Mouse (Mus musculus) heart, postnatal 14 days (tissue): Measurements from ENCODE around the gene Mrps23. TPM values are rescaled to one million over a fixed set of nuclear protein-coding genes. Genes with fewer than 3 reads are reported as not detected.
A peak's percentile ranks its signal among the peaks of the same experiment; 100 is the strongest.
"Not testable (repeated sequence)": the region's sequence is repeated elsewhere in the genome, so short reads cannot be mapped to it uniquely, and the experiment has no call there.

Source experiments
- DNase-seq, 2 experiments: peaks; one replicate each; pipeline ENCODE4 v3.0.0; 2021 to 2022
- intact Hi-C: fragments of 180-260 bp; cut with DNase I; formaldehyde crosslinking; loops from one replicate; pipeline ENCODE4 v1.15.1; 2025
- total RNA-seq, 2 experiments: library from RNA; stranded (reverse); gene quantifications; 2 replicates each; pipeline ENCODE4 v1.2.3; 2021

Mrps23 gene
- total RNA-seq, 2 experiments from 2014 or later = 226 to 277 TPM

DNA sequence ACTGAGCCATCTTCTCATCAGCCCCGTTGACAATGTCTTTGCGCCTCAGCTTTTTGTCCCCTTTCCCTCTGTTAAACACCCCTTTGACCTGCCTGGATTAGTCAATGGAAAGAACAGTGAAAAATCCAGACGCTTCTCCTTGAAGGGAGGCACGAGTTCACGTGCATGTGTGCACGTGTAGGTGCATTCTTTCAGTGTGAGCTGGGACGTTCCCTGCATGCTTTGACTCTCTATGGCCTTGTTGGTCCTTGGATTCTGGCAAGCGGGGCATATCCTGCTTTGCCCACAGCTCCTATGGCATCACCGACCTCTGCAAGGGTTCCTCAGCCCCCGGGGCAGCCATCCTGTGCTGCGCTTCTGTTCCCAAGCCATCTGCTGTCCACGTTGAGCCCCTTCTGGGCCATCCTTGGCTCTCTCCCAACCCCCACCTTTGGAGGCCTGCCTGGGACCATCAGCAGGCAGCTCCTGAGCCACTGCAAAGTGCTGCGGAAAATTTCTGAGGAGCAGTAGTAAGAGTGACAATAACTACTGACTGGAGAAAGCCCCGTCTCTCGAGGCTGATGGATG is 32.2 kb upstream of the Mrps23 start:
- no peak for DNase-seq
- intact Hi-C loops = no loop called here

DNA sequence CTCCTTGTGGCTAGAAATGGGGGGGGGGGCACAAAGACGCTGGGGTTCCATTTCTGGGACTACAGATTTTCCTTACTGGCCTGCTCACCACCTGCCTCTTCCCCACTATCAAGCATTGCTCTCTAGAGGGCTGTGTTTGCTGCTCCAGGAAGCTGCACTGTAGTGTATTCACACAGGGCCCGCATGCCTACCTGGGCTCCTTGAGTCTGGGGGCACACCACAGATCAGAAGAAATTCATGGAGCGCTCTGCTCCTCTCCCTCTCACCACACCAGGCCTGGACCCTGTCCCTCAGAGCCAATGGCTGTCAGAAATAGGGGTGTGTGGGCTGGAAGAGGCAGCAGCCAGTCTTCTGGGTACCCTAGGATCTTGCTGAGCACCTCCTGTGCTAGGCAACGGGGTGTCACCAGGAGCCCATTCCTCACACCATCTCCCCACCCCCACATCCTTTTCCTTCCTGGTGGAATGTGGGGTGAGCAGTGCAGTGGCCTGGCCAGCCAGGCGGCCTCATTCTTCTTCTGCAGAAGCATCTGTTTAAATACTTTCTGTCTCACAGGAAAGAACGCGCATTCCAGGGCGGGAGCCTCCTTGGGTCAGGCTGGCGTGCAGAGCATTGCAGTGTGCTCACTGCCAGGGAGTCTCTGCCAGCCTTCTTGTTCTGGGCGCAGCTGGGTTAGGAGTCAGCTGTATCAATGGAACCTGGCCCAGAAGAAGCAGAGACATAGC is 31.4 kb upstream of the Mrps23 start:
- intact Hi-C loops = no loop called here
- DNase-seq = peak; percentile 67 to 74

DNA sequence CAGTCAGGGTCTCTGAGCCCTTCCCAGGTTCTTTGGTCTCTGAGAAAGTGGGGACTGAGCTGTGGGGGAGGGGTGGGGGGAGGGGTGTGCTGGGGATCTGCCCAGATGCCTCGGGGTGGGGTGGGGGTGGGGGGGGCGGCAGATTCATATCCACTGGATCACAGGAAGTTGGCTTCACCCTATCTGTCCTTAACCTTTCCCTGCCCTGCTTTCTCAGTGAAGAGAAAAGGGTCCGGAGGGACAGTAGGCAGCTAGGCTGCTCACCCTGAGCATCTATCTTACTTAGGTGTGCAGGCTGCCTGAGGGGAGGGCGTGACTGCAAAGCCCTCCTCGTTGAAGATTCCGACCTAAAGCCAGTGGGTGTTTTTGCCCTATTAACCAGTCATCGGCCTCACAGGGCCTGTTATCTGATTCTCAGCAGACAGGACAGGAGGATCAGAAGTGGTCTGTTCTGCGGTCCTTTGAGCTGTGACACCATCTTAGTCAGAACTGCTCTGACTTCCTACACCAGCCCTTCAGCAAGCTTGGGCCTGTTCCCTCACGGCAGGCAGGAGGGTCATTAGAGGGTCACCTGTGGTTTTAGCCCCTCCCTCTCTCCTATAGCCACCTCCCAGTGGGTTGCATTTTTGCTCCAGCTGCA is 30.7 kb upstream of the Mrps23 start:
- DNase-seq = no peak
- intact Hi-C loops = no loop called here

DNA sequence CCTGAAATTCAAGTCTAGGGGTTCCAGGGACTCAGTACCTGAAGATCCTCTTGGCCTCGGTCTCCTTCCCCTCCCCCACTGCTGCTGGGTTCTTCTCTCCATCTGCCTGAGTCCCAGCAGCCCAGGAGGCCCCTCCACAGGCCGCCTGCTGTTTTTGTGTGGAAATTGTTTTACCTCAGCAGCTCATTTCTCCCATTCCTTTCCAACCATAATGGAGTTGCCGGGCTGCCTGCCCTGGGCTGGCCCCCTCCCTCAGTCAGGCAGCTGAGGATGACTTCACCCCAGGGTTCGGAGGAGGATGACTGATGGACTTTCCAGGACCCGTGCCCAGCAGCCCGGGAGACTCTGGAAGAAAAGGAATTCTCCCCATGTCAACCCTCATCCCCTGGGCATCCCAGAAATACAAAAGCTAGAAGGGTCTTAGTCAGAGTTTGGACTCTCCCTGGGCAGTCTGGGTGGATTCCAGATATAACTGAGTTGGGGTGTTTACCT is 23.7 kb upstream of the Mrps23 start:
- DNase-seq = peak in 1 of 2 experiments; percentile 69
- intact Hi-C loops = loop anchor here (2.0 to 5.0 kb wide), 2 partner anchors 16 to 63 kb away; no protein-coding TSS in a partner anchor

DNA sequence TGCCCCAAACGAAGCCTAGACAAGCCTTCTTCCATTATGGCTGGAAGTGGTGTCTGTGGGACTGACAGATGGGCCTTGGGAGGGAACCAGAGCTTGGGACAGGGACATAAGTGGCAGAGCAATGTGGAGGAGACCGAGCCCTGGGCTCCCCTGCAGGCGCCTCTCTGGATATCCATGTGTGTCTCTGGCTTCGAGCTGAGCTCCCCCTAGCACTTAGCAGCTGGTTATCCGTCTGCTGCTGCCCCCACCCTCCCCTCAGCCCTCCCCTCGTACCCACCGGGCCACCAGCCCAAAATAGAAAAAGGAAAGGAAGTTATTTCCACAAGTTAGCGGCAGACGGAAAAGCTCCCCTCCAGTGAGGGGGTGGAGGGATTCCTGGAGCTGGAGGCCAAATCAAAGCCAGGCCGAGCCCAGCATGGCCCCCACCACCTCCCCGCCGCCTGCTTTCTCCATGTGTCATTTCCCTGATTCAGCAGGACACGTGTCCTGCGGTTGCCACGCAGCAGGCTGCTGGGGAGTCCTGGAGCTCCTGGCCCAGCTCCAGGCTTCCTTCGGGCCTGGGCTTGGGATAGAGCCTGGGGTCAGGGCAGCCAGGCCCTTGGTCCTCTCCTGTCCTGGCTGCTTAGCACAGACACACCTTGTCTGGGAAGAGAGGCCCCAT is 23.1 kb upstream of the Mrps23 start:
- peak; percentile 86 to 90 for DNase-seq
- intact Hi-C loops = loop anchor here (2.0 to 5.0 kb wide), 2 partner anchors 16 to 64 kb away; no protein-coding TSS in a partner anchor

DNA sequence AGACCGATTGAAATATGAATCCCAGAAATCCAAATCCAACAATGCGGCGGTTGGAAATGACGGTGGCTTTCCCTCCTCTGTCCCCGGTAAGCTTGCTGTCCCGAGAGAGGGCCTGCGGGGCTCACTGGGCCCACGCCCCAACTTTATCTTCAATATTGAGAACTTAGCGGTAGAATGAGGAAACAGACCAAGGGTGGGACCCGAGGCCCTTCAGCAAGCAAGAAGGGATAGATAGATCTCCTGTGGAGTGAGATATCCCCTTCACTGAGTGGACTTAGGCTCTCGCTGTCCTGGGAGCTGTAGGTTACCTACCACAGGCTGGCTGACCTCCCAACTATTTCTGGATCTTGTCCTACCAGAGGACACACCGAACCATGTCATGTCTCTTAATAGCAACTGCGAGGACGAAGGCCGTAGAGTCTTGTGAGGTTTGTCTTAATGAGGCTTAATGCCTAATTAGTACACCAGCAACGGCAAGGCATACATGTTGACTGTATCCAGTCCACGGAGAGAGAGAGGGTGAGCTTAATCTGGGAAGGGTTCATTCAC is 19.5 kb upstream of the Mrps23 start:
- intact Hi-C loops = loop anchor here (5.0 kb wide), 1 partner anchor 67 kb away; no protein-coding TSS in a partner anchor
- no peak for DNase-seq

DNA sequence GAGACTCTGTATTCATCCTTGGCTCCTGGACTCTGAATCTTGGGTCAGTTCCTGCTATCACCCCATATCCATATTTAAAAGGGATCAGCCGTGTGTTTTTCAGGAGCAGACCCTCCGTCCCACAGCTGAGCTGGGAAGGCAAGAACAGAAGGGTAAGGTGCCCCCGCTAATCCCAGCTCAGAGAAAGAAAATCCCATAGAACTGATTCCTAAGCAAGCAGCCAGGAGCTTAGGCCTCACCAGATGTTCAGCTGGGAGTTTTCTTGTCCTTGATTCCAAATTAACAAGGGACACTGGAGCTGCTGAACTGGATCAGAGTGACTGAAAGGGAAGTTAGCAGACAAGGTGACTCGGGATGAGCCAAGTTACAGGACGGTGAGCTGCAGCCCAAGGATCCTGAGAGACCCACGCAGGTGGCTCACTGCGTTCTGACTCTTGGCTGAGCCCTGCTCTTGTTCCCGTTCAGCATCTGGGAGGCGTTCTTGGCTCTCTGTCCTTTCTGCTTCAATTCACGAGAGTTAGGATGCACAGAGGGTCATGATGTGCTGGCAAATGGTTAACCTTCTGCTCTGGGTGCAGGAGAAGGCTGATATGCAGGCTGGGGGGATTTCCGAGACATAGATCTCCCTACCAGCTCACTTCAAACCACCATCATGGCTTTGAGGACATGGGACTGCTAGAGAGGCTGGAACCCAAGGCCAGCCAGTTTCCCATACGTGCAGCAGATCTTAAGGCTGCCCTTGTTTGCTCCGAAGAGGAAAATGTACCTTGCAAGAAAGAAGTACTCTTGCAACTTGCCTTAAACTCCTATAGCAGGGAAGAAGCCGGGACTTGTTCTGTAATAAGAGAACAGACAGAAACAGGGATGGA is 17.9 kb upstream of the Mrps23 start:
- intact Hi-C loops = loop anchor here (2.0 kb wide), 1 partner anchor 128 kb away; no protein-coding TSS in a partner anchor
- DNase-seq = no peak

DNA sequence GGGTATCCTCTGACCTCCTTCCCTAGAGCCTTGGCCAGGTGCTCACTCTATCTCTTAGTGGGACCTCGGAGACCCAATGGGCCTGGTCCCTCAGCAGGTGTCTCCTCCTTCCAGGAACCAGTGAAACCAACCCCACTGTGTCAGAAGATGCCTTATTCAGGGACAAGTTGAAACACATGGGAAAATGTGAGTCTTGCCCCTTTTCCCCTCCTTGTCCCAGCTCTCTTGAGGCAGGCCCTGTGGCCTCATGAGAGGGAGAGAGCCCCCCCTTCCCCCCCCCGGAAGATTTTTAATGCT is 17.3 kb upstream of the Mrps23 start:
- intact Hi-C loops = loop anchor here (2.0 kb wide), 1 partner anchor 128 kb away; no protein-coding TSS in a partner anchor
- no peak for DNase-seq

DNA sequence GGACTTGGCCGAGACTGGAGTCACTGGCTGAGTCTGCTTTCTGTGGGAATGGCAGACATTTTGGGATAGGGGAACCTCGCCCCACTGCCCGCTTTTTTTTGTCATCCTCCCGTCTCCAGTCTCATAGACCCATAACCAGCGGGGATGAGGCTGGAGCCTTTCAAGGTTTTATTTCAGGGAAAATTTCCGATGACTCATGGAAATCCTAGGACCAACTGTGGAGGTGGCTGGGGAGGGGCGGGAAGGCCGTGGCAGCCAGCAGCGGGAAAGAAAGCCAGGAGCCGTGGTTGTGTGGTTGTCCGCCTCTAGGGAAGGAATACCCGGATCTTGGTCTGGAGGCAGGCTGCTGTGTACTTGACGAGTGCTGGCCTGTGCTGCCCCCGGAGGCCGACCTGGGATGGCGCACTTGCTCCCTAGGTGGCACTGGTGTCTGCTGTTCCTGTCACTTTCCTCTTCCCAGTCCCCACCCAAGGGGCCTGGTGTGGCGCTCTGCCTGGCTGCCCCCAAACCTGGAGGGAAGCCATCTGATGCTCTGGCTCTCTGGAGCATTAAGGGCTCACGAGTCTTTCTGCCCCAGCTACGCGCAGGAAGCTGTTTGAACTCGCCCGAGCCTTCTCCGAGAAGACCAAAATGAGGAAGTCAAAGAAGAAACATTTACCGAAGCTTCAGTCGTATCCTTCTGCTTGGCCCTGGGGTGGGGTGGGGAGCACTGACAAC is 16.6 kb upstream of the Mrps23 start:
- intact Hi-C loops = loop anchor here (1.0 to 2.0 kb wide), 2 partner anchors 13 to 129 kb away; no protein-coding TSS in a partner anchor
- DNase-seq = peak; percentile 87 to 88

DNA sequence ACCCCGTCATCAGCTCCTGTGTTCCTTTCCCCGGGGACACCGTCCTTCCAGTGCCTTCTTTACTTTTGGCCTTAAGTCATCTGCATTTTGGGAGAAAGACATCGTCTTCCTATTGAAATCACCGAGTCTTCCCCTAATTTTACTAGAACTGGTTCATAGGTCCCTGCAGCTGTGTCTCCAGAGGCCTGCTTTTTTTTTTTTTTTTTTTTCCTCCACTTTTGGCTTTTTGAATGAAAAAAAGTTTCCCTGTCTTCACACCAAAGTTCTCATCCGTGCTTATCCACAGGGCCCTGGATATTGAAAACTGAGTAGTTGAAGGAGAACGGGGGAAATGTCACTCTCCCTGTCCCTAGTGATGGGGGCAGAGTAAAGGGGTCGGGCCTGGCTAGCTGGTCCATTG is 16.0 kb upstream of the Mrps23 start:
- intact Hi-C loops = loop anchor here (1.0 kb wide), 1 partner anchor 12 kb away; no protein-coding TSS in a partner anchor
- DNase-seq = no peak

DNA sequence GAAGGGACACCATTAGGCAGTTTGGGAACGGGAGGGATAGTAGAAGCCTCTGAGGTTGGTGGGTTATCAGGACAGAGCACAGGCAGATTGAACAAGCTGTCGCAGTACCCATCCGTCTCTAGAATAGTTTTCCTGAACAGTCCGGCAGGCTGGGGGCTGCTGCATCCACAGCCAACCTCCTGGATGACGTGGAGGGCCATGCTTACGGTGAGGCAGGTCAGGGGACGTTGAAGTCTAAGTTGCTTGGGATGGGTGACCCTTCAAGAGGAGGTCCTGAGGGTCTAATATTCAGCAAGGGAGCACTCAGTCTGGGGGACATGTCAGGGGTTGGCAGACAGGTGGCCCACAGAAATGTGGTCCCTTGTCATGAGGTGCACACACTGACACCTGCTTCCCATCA is 15.6 kb upstream of the Mrps23 start:
- DNase-seq = no peak
- intact Hi-C loops = loop anchor here (1.0 kb wide), 1 partner anchor 12 kb away; no protein-coding TSS in a partner anchor

DNA sequence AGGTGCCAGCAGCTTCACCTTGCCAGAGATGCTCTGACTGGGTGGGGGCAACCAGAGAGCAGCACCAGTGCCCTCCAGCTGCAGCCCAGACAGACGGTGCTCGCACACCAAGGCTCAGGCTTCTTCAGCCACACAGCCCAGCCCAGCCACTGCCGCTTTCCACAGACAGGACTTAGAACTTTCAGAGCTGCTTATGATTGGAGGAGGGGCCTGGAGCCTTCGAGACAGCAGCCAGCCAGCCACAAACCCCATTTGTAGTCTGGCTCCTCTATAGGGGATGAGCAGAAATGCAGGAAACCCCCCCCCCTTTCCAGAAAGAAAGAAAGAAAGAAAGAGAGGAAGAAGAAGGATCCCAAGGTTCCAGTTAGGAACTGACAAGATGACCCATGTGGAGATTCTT is 11.6 kb upstream of the Mrps23 start:
- DNase-seq = no peak
- intact Hi-C loops = no loop called here

DNA sequence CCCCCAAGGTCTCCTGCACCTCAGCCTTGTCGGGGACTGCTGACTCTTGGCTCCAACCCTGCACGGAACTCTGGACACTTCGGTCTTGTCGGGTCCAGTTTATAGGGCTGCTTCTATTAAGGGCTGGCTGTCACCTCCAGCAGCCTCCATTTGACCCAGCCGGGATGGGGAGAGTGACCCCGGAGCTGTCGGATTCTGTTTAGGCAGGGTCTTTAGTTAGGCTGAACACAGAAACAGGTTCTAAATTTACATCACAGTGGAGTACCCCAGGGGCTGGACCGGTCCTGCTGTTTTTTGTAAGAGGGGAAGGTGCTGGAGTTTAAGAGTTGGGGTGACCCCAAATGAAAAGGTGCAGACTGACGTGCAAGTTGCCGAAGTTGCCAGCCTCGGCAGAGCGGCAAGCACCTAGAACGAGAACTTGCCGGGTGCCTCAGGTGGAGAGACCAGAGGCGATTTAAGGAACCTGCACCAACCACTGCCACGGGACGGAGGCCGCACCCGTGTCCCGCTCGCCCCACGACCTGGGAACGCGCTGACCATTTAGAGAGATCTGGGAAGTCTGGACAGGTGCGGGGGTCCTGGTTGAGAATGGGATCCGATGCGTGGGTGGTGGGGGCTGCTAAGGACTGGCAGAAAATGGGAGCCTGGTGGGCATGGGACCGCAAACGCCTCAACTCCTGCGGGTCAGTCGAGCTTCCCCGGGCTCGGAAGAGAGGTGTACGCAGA is 10.9 kb upstream of the Mrps23 start:
- intact Hi-C loops = no loop called here
- DNase-seq = no peak

DNA sequence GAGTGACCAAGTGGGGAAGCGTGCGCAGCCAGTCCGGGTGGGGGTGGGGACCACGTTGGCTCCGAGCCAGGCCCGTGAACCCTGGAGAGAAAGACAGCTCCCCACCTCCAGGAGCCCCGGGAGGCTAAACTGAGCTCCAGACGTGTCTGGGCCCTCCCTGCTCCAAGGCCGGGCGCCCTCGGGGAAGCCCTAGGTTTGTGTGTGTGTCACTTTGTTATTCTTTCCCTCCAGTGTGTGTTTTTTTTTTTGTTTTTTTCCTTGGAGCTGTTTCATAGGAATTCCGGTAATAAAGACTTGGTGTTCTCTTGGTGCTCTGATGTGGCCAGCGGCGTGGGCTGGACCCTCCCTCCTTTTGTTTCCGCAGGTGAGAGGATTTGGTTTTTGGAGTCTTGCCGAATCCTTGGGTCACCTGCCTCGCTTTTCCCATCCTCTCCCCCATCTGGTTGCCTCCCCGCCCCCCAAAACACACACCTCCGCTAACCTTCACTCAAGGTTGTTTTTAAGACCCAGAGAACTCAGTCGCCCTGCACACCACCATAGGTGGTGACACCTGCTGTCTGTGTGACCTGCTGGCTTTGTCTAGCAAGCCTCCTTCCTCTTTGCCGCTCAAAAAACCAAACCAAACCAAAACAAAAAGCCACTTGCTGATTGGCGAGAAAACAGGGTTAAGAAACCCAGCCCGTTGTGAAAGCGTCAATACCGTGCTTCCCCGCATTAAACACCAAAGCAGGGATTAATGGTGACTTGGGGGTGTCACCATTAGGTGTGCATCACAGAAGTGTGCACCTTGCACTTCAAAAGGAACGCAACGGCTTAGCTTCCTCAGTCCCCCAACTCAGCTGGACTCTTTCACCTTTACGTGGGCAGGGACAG is 10.1 kb upstream of the Mrps23 start:
- intact Hi-C loops = no loop called here
- DNase-seq = no peak

DNA sequence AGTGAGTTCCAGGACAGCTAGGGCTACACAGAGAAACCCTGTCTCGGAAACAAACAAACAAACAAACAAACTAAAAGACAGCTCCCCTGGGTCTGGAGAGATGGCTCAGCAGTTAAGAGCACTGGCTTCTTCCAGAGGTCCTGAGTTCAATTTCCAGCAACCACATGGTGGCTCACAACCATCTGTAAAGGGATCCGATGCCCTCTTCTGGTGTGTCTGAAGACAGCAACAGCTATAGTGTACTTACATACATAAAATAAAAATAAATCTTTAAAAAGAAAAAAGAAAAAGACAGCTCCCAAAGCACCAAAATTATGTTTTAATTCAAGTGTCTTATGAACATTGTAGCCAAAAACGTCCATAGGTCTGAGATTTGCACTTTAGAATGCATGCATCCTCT is 8.5 kb upstream of the Mrps23 start:
- intact Hi-C loops = loop anchor here (2.0 kb wide), 1 partner anchor 221 kb away; no protein-coding TSS in a partner anchor
- DNase-seq = not testable (repeated sequence)

DNA sequence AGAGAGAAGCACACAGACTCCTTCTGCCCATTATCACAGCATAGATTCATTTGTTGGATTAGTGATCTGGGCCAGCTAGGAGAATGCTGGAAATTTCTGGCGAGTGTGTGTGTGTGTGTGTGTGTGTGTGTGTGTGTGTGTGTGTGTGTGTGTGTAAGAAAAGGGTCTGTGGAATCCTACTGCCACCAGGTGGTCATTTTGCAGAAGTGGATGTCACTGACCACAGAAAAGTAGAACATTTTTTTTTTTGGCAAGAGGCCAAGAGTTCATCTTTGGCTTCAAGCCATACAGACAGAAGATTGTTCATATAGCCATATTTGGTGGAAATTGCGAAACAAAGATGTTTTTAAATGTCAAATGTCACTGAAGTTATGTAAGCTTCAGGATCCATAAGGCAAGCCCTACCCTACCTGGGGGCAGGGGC is 7.0 kb upstream of the Mrps23 start:
- DNase-seq = peak; percentile 46 to 73
- intact Hi-C loops = loop anchor here (1.0 to 2.0 kb wide), 2 partner anchors 138 to 222 kb away; no protein-coding TSS in a partner anchor

DNA sequence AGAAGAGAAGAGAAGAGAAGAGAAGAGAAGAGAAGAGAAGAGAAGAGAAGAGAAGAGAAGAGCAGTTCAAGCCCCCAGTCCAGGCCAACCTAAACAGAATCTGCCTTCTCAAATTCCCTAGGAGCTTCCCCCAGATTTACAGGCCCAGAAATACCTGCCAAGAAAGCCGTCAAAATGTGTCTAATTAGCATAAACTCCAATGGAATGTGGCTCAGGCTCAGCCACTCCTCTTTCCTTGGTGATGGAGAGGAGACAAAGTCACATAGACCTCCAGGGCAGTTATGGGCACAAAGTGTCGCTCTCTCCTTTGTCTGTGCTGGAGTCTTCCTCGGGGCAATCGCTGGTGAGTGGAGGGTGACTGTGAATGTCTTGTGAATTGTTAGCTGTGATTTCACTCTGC is 6.0 kb upstream of the Mrps23 start:
- intact Hi-C loops = no loop called here
- DNase-seq = no peak
